Mouse (Mus musculus) hindbrain, embryonic 13.5 days (tissue): ENCODE measurements around the gene Cfap77. TPM values are rescaled to one million over a fixed set of nuclear protein-coding genes. Genes with fewer than 3 reads are reported as not detected.

ENCODE experiments used
- ATAC-seq: fragments of 200-750 bp; cut with Nextera tagmentation; 2 replicates; pipeline ENCODE4 v1.8.0; 2017; ENCODE audit warnings: moderate TSS enrichment; ENCODE audit not compliant: low FRiP score
- H3K27ac ChIP-seq: fragments of 300-500 bp; sonication (generic); 2 replicates; pipeline ENCODE4 v1.5.1; 2015; ENCODE audit warnings: inconsistent platforms, mild to moderate bottlenecking, moderate library complexity
- H3K27me3 ChIP-seq: fragments of 300-500 bp; sonication (generic); 2 replicates; pipeline ENCODE4 v1.6.1; 2015; ENCODE audit warnings: mild to moderate bottlenecking, inconsistent platforms
- H3K36me3 ChIP-seq: fragments of 300-500 bp; sonication (generic); 2 replicates; pipeline ENCODE4 v1.6.1; 2015; ENCODE audit warnings: mild to moderate bottlenecking, inconsistent platforms
- H3K4me1 ChIP-seq: fragments of 300-500 bp; sonication (generic); replicated peaks from 2 replicates; pipeline ENCODE4 v1.6.1; 2015; ENCODE audit warnings: inconsistent platforms
- H3K4me2 ChIP-seq: fragments of 300-500 bp; sonication (generic); 2 replicates; pipeline ENCODE4 v1.6.1; 2015; ENCODE audit warnings: inconsistent platforms, mild to moderate bottlenecking, moderate library complexity
- H3K4me3 ChIP-seq: fragments of 300-500 bp; sonication (generic); 2 replicates; pipeline ENCODE4 v1.5.1; 2015; ENCODE audit warnings: mild to moderate bottlenecking, inconsistent platforms
- H3K9ac ChIP-seq: fragments of 300-500 bp; sonication (generic); 2 replicates; pipeline ENCODE4 v1.6.1; 2015; ENCODE audit warnings: mild to moderate bottlenecking, inconsistent platforms
- H3K9me3 ChIP-seq: fragments of 300-500 bp; sonication (generic); 2 replicates; pipeline ENCODE4 v1.6.1; 2016; ENCODE audit warnings: inconsistent platforms
- WGBS: fragments of 180-500 bp; shearing (Covaris S2); methylation state at CpG from one replicate; pipeline ENCODE4 v1.1.7; 2015; 5-methylcytosine and 5-hydroxymethylcytosine counted together
- polyA plus RNA-seq: library from polyadenylated mRNA; unstranded; fragments of >200 nt; fragmentation: Nextera tagmentation; extraction: Ambion mirVana; gene quantifications from 2 replicates; pipeline ENCODE4 v1.2.1, GENCODE M21; 2015

Cfap77 gene
- polyA plus RNA-seq, 1 experiment from 2014 or later = 0.22 TPM

DNA sequence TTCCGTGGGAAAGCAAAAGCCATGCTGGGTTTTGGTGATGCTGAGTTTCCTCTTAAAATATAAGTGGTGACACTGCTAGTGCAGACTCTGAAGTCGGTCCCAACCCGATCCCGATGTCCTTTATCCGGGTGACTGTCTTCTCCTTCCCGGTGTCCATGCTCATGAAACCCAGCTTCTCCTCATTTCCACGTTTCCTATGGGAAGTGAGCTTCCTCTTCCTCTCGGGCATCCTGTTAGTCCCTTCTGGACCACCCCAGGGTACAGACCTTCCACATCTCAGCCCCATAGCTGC lies 13.4 kb downstream of the Cfap77 start:
- WGBS = 25% methylated on average over 8 of the region's 8 CpGs
- H3K27ac ChIP-seq = peak overlapping the region; percentile 53
- H3K27me3 ChIP-seq = peaks cover 81% of the 10 kb centered on the region
- peaks cover 34% of the 10 kb centered on the region for H3K4me1 ChIP-seq
- no peak overlapping the region for H3K4me2 ChIP-seq
- H3K4me3 ChIP-seq = no peak overlapping the region
- no peaks in the 10 kb centered on the region for H3K36me3 ChIP-seq
- H3K9ac ChIP-seq = no peak overlapping the region
- ATAC-seq = no peak
- no peaks in the 10 kb centered on the region for H3K9me3 ChIP-seq

DNA sequence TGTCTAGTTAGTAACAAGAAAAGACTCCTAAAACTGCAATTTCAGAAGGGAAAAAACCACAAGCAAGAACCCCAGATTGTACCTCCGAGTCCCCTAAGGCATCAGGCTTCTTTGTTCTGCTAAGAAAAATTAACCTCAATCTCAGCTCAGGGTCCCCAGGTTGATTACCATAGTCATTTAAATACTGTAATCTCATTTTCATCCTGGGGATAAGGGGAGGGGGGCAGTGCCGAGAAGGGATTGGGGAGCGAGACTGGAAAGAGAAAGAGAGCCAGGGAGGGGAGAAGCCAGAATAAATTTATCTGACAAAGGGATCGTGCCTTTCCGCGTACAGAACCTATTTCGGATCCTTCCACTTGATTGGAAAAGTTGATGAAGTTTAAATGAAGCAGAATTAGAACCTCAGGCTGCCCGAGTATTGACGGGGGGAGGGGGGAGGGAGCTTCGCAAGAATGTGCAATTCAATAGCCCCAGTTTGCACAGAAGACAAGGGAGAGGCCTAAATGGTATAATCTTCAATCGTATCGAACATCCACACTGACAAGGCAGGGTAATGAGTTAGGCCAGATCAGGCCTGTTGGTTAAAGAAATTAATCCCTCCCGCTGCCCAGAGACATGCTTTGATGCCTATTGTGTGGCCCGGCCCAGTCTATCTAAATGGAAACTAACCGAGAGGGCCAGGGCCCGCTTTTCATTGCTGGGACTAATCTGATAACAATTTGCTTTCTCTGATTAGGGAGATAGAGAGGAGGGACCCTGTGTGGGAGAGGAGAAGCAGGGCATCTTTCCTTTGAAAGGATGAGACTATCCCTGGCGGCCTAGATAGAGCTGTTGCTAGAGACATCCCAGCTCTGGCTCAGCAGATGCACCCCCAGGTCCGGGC lies 14.0 kb downstream of the Cfap77 start:
- no peak overlapping the region for H3K9ac ChIP-seq
- H3K27me3 ChIP-seq = peaks cover 79% of the 10 kb centered on the region
- peaks cover 28% of the 10 kb centered on the region for H3K4me1 ChIP-seq
- no peaks in the 10 kb centered on the region for H3K36me3 ChIP-seq
- ATAC-seq = no peak
- H3K4me3 ChIP-seq = no peak overlapping the region
- H3K4me2 ChIP-seq = no peak overlapping the region
- H3K9me3 ChIP-seq = no peaks in the 10 kb centered on the region
- H3K27ac ChIP-seq = peak overlapping the region; percentile 53
- 10% methylated on average over 18 of the region's 18 CpGs for WGBS

GRCm38 (mm10) chr2:29039741-29040140 lies 15.1 kb downstream of the Cfap77 start:
- no peak overlapping the region for H3K4me2 ChIP-seq
- H3K4me1 ChIP-seq = peaks cover 26% of the 10 kb centered on the region
- no peak overlapping the region for H3K9ac ChIP-seq
- H3K4me3 ChIP-seq = no peak overlapping the region
- H3K36me3 ChIP-seq = no peaks in the 10 kb centered on the region
- H3K27ac ChIP-seq = 0 out of 2 replicates have a peak overlapping the region, but pooled peaks have one; percentile 53
- no peaks in the 10 kb centered on the region for H3K9me3 ChIP-seq
- ATAC-seq = no peak
- peaks cover 72% of the 10 kb centered on the region for H3K27me3 ChIP-seq
- WGBS = 27% methylated on average over 5 of the region's 5 CpGs

GRCm38 (mm10) chr2:29035698-29036097 lies 19.2 kb downstream of the Cfap77 start:
- ATAC-seq = no peak
- Histone ChIP-seq H3K4me2 (no peak overlapping the region), H3K4me3 (no peak overlapping the region), H3K27me3 (peaks cover 61% of the 10 kb centered on the region), H3K9me3 (no peaks in the 10 kb centered on the region), H3K9ac (no peak overlapping the region), H3K36me3 (no peaks in the 10 kb centered on the region), H3K27ac (no peak overlapping the region), H3K4me1 (peaks cover 29% of the 10 kb centered on the region)
- WGBS = 46% methylated on average over 8 of the region's 8 CpGs

DNA sequence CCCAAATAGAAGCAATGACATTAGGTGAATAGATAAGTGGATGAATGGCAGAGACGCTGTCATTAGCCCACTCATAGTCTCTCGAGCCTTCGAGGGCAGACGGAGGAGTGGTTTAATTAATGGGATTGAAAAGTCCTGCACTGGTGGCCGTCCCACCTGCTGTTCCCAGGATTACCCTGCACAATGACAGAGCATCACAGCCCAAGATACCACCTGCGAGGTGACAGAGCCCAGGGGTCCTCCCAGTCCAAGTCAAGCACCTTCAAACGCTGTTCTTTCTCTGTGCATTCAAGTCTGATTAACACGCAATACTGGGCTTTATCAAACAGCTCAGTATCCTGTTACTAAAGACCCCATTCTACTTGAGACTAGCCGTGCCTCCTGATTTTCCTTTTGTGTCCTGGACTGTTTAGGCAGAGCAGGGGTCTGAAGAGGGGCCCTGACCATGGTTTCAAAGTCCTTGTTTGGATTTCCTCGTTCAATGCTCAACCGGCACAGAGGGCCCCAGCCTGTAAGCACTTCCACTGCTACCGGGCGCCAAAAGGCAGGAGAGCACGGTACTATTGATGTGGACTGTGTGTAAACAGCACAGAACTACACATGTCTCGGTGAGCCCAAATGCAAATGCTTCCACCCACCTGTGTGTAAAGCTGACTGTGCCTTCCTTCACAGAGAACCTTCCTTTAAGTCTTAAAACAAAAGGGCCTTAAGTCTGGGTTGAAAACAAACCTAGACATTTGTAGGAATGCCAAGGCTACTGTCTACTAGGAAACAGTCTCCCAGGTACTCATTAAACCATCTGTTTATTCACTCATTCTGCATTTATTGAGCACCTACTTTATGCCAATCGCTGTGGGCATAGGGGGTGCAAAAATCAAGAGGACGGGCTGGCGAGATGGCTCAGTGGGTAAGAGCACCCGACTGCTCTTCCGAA lies 20.1 kb downstream of the Cfap77 start:
- Histone ChIP-seq H3K36me3 (no peaks in the 10 kb centered on the region), H3K9ac (no peak overlapping the region), H3K4me1 (peaks cover 29% of the 10 kb centered on the region), H3K4me2 (no peak overlapping the region), H3K4me3 (no peak overlapping the region), H3K9me3 (no peaks in the 10 kb centered on the region), H3K27ac (no peak overlapping the region), H3K27me3 (peaks cover 61% of the 10 kb centered on the region)
- no peak for ATAC-seq
- 42% methylated on average over 20 of the region's 20 CpGs for WGBS

- no peaks in the 10 kb centered on the region for H3K9me3 ChIP-seq
- H3K4me3 ChIP-seq = no peak overlapping the region
- H3K9ac ChIP-seq = no peak overlapping the region
- 87% methylated on average over 4 of the region's 4 CpGs for WGBS
- H3K36me3 ChIP-seq = no peaks in the 10 kb centered on the region
- no peak overlapping the region for H3K4me2 ChIP-seq
- ATAC-seq = no peak
- peaks cover 41% of the 10 kb centered on the region for H3K27me3 ChIP-seq
- H3K4me1 ChIP-seq = peaks cover 30% of the 10 kb centered on the region
- H3K27ac ChIP-seq = no peak overlapping the region
Observed at GRCm38 (mm10) chr2:29031951-29032350, 22.9 kb downstream of the Cfap77 start.

GRCm38 (mm10) chr2:29030048-29030734 lies 24.7 kb downstream of the Cfap77 start:
- WGBS = 32% methylated on average over 20 of the region's 20 CpGs
- no peaks in the 10 kb centered on the region for H3K9me3 ChIP-seq
- H3K9ac ChIP-seq = no peak overlapping the region
- H3K27ac ChIP-seq = peak overlapping the region; percentile 72
- H3K4me2 ChIP-seq = peak overlapping the region; percentile 23; the same call in 1 of the 2 replicates
- H3K4me1 ChIP-seq = peaks cover 30% of the 10 kb centered on the region
- peak; percentile 86 for ATAC-seq
- H3K36me3 ChIP-seq = no peaks in the 10 kb centered on the region
- no peak overlapping the region for H3K4me3 ChIP-seq
- peaks cover 37% of the 10 kb centered on the region; the same call in 1 of the 2 replicates for H3K27me3 ChIP-seq

- Histone ChIP-seq H3K9ac (no peak overlapping the region), H3K9me3 (no peaks in the 10 kb centered on the region), H3K4me2 (no peak overlapping the region), H3K27me3 (peaks cover 25% of the 10 kb centered on the region; the same call in 1 of the 2 replicates), H3K27ac (no peak overlapping the region), H3K4me3 (no peak overlapping the region), H3K4me1 (peaks cover 11% of the 10 kb centered on the region), H3K36me3 (no peaks in the 10 kb centered on the region)
- 87% methylated on average over 5 of the region's 5 CpGs for WGBS
- ATAC-seq = no peak
Observed at GRCm38 (mm10) chr2:29025284-29025683, 29.6 kb downstream of the Cfap77 start.

- no peak overlapping the region for H3K4me3 ChIP-seq
- H3K27ac ChIP-seq = no peak overlapping the region
- H3K27me3 ChIP-seq = peaks cover 39% of the 10 kb centered on the region
- H3K36me3 ChIP-seq = no peaks in the 10 kb centered on the region
- no peaks in the 10 kb centered on the region for H3K9me3 ChIP-seq
- no peak overlapping the region for H3K9ac ChIP-seq
- H3K4me1 ChIP-seq = peaks cover 4% of the 10 kb centered on the region; the same call in 1 of the 2 replicates
- WGBS = 88% methylated on average over 7 of the region's 7 CpGs
- H3K4me2 ChIP-seq = no peak overlapping the region
- ATAC-seq = no peak
Observed at GRCm38 (mm10) chr2:29023001-29023400, 31.9 kb downstream of the Cfap77 start.

- Histone ChIP-seq H3K27me3 (peaks cover 40% of the 10 kb centered on the region), H3K27ac (peak overlapping the region; percentile 79), H3K9me3 (no peaks in the 10 kb centered on the region), H3K36me3 (no peaks in the 10 kb centered on the region), H3K9ac (no peak overlapping the region), H3K4me2 (no peak overlapping the region), H3K4me3 (no peak overlapping the region), H3K4me1 (peaks cover 22% of the 10 kb centered on the region)
- WGBS = 54% methylated on average over 17 of the region's 17 CpGs
- ATAC-seq = no peak
Observed at GRCm38 (mm10) chr2:29021025-29021424, 33.8 kb downstream of the Cfap77 start.

DNA sequence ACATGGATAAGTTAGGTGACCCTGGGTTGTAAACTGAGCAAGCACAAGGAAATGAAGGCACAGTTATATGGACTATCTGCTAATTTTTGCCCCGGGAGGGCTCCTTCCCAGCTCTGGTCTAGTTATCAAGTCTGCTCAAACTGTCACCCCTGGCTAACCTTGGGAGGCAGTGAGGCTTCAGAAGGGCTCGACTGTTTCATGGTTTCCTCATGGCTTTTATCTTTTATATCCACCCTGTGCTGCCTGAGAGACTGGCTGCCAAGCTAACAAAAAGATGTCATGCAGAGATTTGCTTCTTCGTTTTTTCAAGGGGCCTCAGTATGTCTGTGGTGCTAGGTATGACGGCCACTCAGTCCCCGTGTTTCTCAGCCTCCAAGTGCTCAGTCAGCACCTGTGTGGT lies 36.2 kb downstream of the Cfap77 start:
- H3K36me3 ChIP-seq = no peaks in the 10 kb centered on the region
- ATAC-seq = no peak
- WGBS = 44% methylated on average over 5 of the region's 5 CpGs
- H3K9ac ChIP-seq = no peak overlapping the region
- no peak overlapping the region for H3K27ac ChIP-seq
- no peak overlapping the region for H3K4me2 ChIP-seq
- peaks cover 43% of the 10 kb centered on the region for H3K27me3 ChIP-seq
- no peaks in the 10 kb centered on the region for H3K9me3 ChIP-seq
- H3K4me3 ChIP-seq = no peak overlapping the region
- H3K4me1 ChIP-seq = peaks cover 25% of the 10 kb centered on the region
